Mouse (Mus musculus) cortical plate, adult 2 months (tissue): ENCODE measurements around the gene Fam83e.

Experiments
- CTCF ChIP-seq: fragments of 200-500 bp; IDR thresholded peaks from 2 replicates; pipeline ENCODE4 v1.5.1; 2011; ENCODE audit warnings: mild to moderate bottlenecking, control low read depth, low read length; ENCODE audit not compliant: insufficient read depth; ENCODE audit errors: extremely low read depth
- POLR2A ChIP-seq: fragments of 200-500 bp; IDR thresholded peaks from 2 replicates; pipeline ENCODE4 v1.6.1; 2011; ENCODE audit warnings: mild to moderate bottlenecking, low read length, control low read depth; ENCODE audit not compliant: insufficient read depth; ENCODE audit errors: extremely low read depth

GRCm38 (mm10) chr7:45715741-45716459 is 5.1 kb upstream of the Fam83e start:
- no peak for TF ChIP-seq CTCF
- TF ChIP-seq POLR2A: no peak
